Mouse (Mus musculus): ENCODE measurements around the gene Large1. TPM values are rescaled to one million over a fixed set of nuclear protein-coding genes. Genes with fewer than 3 reads are reported as not detected.

The Large1 gene
- polyA plus RNA-seq, 1 experiment: 42.7 TPM

- TF ChIP-seq POLR2A (IDR thresholded peaks at IDR 0.05; ENCODE audit: low read depth, low read length) (no peak), CTCF (IDR thresholded peaks at IDR 0.05; ENCODE audit: borderline replicate concordance, insufficient read depth, low read length) (no peak)
- H3K4me1 ChIP-seq (ENCODE audit: control insufficient read depth, insufficient read depth, low read length): peaks cover 6% of the 10 kb centered on the region
- H3K4me3 ChIP-seq (ENCODE audit: insufficient read depth, low read length): no peak overlapping the region
- H3K27ac ChIP-seq (ENCODE audit: insufficient read depth, low read length): no peak overlapping the region
These were observed 82.3 kb downstream of the Large1 start for GRCm38 (mm10) chr8:73270991-73271390.

- no peak for TF ChIP-seq POLR2A (IDR thresholded peaks at IDR 0.05; ENCODE audit: low read depth, low read length)
- TF ChIP-seq CTCF (IDR thresholded peaks at IDR 0.05; ENCODE audit: borderline replicate concordance, insufficient read depth, low read length): no peak
- Histone ChIP-seq H3K4me3 (ENCODE audit: insufficient read depth, low read length) (no peak overlapping the region), H3K27ac (ENCODE audit: insufficient read depth, low read length) (no peak overlapping the region), H3K4me1 (ENCODE audit: control insufficient read depth, insufficient read depth, low read length) (no peaks in the 10 kb centered on the region; the same call in 1 of the 2 replicates)
These were observed 95.4 kb downstream of the Large1 start for GRCm38 (mm10) chr8:73257981-73258380.

- H3K4me1 ChIP-seq (ENCODE audit: control insufficient read depth, insufficient read depth, low read length): no peaks in the 10 kb centered on the region
- H3K4me3 ChIP-seq (ENCODE audit: insufficient read depth, low read length): no peak overlapping the region
- no peak overlapping the region for H3K27ac ChIP-seq (ENCODE audit: insufficient read depth, low read length)
- TF ChIP-seq CTCF (IDR thresholded peaks at IDR 0.05; ENCODE audit: borderline replicate concordance, insufficient read depth, low read length) (no peak), POLR2A (IDR thresholded peaks at IDR 0.05; ENCODE audit: low read depth, low read length) (no peak)
These were observed 109.2 kb downstream of the Large1 start for GRCm38 (mm10) chr8:73244186-73244585.

GRCm38 (mm10) chr8:73242066-73242465 lies 111.3 kb downstream of the Large1 start:
- H3K4me1 ChIP-seq (ENCODE audit: control insufficient read depth, insufficient read depth, low read length): no peaks in the 10 kb centered on the region
- TF ChIP-seq CTCF (IDR thresholded peaks at IDR 0.05; ENCODE audit: borderline replicate concordance, insufficient read depth, low read length) (no peak), POLR2A (IDR thresholded peaks at IDR 0.05; ENCODE audit: low read depth, low read length) (no peak)
- H3K4me3 ChIP-seq (ENCODE audit: insufficient read depth, low read length): no peak overlapping the region

GRCm38 (mm10) chr8:73234209-73234608 lies 119.1 kb downstream of the Large1 start:
- no peak overlapping the region for H3K27ac ChIP-seq (ENCODE audit: insufficient read depth, low read length)
- TF ChIP-seq POLR2A (IDR thresholded peaks at IDR 0.05; ENCODE audit: low read depth, low read length) (no peak), CTCF (IDR thresholded peaks at IDR 0.05; ENCODE audit: borderline replicate concordance, insufficient read depth, low read length) (no peak)
- no peaks in the 10 kb centered on the region; the same call in 1 of the 2 replicates for H3K4me1 ChIP-seq (ENCODE audit: control insufficient read depth, insufficient read depth, low read length)
- H3K4me3 ChIP-seq (ENCODE audit: insufficient read depth, low read length): no peak overlapping the region

More at GRCm38 (mm10) chr8:73242066-73242465, 111.3 kb downstream of the Large1 start:
- H3K27ac ChIP-seq (ENCODE audit: insufficient read depth, low read length): no peak overlapping the region

- Histone ChIP-seq H3K4me1 (ENCODE audit: control insufficient read depth, insufficient read depth, low read length) (no peaks in the 10 kb centered on the region; the same call in 1 of the 2 replicates), H3K4me3 (ENCODE audit: insufficient read depth, low read length) (no peak overlapping the region), H3K27ac (ENCODE audit: insufficient read depth, low read length) (no peak overlapping the region)
- TF ChIP-seq POLR2A (IDR thresholded peaks at IDR 0.05; ENCODE audit: low read depth, low read length) (no peak), CTCF (IDR thresholded peaks at IDR 0.05; ENCODE audit: borderline replicate concordance, insufficient read depth, low read length) (no peak)
These were observed 119.8 kb downstream of the Large1 start for GRCm38 (mm10) chr8:73233358-73234041.

- H3K4me3 ChIP-seq (ENCODE audit: insufficient read depth, low read length): no peak overlapping the region
- TF ChIP-seq POLR2A (IDR thresholded peaks at IDR 0.05; ENCODE audit: low read depth, low read length) (no peak), CTCF (IDR thresholded peaks at IDR 0.05; ENCODE audit: borderline replicate concordance, insufficient read depth, low read length) (no peak)
- no peak overlapping the region for H3K27ac ChIP-seq (ENCODE audit: insufficient read depth, low read length)
- H3K4me1 ChIP-seq (ENCODE audit: control insufficient read depth, insufficient read depth, low read length): no peaks in the 10 kb centered on the region
These were observed 126.5 kb downstream of the Large1 start for GRCm38 (mm10) chr8:73226841-73227240.

GRCm38 (mm10) chr8:73225654-73226053 lies 127.7 kb downstream of the Large1 start:
- TF ChIP-seq CTCF (IDR thresholded peaks at IDR 0.05; ENCODE audit: borderline replicate concordance, insufficient read depth, low read length) (no peak), POLR2A (IDR thresholded peaks at IDR 0.05; ENCODE audit: low read depth, low read length) (no peak)
- no peaks in the 10 kb centered on the region; the same call in 1 of the 2 replicates for H3K4me1 ChIP-seq (ENCODE audit: control insufficient read depth, insufficient read depth, low read length)
- no peak overlapping the region for H3K4me3 ChIP-seq (ENCODE audit: insufficient read depth, low read length)
- no peak overlapping the region for H3K27ac ChIP-seq (ENCODE audit: insufficient read depth, low read length)

- TF ChIP-seq CTCF (IDR thresholded peaks at IDR 0.05; ENCODE audit: borderline replicate concordance, insufficient read depth, low read length) (no peak), POLR2A (IDR thresholded peaks at IDR 0.05; ENCODE audit: low read depth, low read length) (no peak)
- Histone ChIP-seq H3K4me3 (ENCODE audit: insufficient read depth, low read length) (no peak overlapping the region), H3K27ac (ENCODE audit: insufficient read depth, low read length) (no peak overlapping the region), H3K4me1 (ENCODE audit: control insufficient read depth, insufficient read depth, low read length) (no peaks in the 10 kb centered on the region; the same call in 1 of the 2 replicates)
These were observed 134.0 kb downstream of the Large1 start for GRCm38 (mm10) chr8:73219178-73219811.

- peaks cover 5% of the 10 kb centered on the region for H3K4me1 ChIP-seq (ENCODE audit: control insufficient read depth, insufficient read depth, low read length)
- H3K27ac ChIP-seq (ENCODE audit: insufficient read depth, low read length): peak overlapping the region; percentile 73
- H3K4me3 ChIP-seq (ENCODE audit: insufficient read depth, low read length): no peak overlapping the region
- TF ChIP-seq CTCF (IDR thresholded peaks at IDR 0.05; ENCODE audit: borderline replicate concordance, insufficient read depth, low read length): no peak
- no peak for TF ChIP-seq POLR2A (IDR thresholded peaks at IDR 0.05; ENCODE audit: low read depth, low read length)
These were observed 146.5 kb downstream of the Large1 start for GRCm38 (mm10) chr8:73206831-73207230.
